Mouse (Mus musculus) CH12.LX (cell line): ENCODE data around the gene Slc22a15. TPM values are rescaled to one million over a fixed set of nuclear protein-coding genes. Genes with fewer than 3 reads are reported as not detected.

Source experiments
- DNase-seq: peaks from one replicate; pipeline ENCODE4 v3.0.0-alpha.2; 2013; ENCODE audit errors: extremely low read depth
- H3K27ac ChIP-seq: 2 replicates; pipeline ENCODE4 v1.5.1; 2012; ENCODE audit warnings: low read depth, mild to moderate bottlenecking, control low read depth, moderate library complexity; ENCODE audit not compliant: insufficient read depth
- H3K27me3 ChIP-seq: replicated peaks from 2 replicates; pipeline ENCODE3; 2012; ENCODE audit warnings: inconsistent platforms
- H3K36me3 ChIP-seq, 2 experiments: replicated peaks in 1 of 2; 2 replicates each; pipeline versions ENCODE3 to v1.6.1; 2012; ENCODE audit warnings: inconsistent platforms in 1 of 2, low read length in 1 of 2, mild to moderate bottlenecking in 1 of 2, mixed read lengths in 1 of 2, moderate library complexity in 1 of 2; ENCODE audit not compliant: control insufficient read depth in 1 of 2, insufficient read depth in 1 of 2
- H3K4me1 ChIP-seq, 2 experiments: 2 replicates each; pipeline ENCODE4 v1.6.1; 2012; ENCODE audit warnings: inconsistent platforms in 1 of 2, moderate library complexity in 1 of 2; ENCODE audit not compliant: insufficient read depth in 2 of 2, control insufficient read depth in 1 of 2
- H3K4me2 ChIP-seq: 2 replicates; pipeline ENCODE4 v1.6.1; 2012; ENCODE audit warnings: low read depth, mild to moderate bottlenecking, control low read depth; ENCODE audit not compliant: poor library complexity, insufficient read depth, severe bottlenecking
- H3K4me3 ChIP-seq, 3 experiments: fragments of 150-350 bp in 1 of 3; sonication (generic) in 1 of 3; replicated peaks in 1 of 3; 2 replicates each; pipeline versions ENCODE3 to v1.5.1; 2011 to 2012; ENCODE audit warnings: low read depth in 2 of 3, low read length in 2 of 3, mild to moderate bottlenecking in 2 of 3, moderate library complexity in 2 of 3, control low read depth in 1 of 3, improper control_type of control experiment in 1 of 3, inconsistent platforms in 1 of 3, mixed read lengths in 1 of 3; ENCODE audit not compliant: poor library complexity in 1 of 3
- H3K79me2 ChIP-seq: replicated peaks from 2 replicates; pipeline ENCODE4 v1.6.1; 2012; ENCODE audit warnings: mild to moderate bottlenecking, moderate library complexity; ENCODE audit not compliant: control insufficient read depth, poor library complexity, insufficient read depth, severe bottlenecking; ENCODE audit errors: extremely low read depth
- H3K9ac ChIP-seq: 2 replicates; pipeline ENCODE4 v1.6.1; 2012; ENCODE audit warnings: low read depth, mild to moderate bottlenecking, control low read depth, moderate library complexity; ENCODE audit not compliant: insufficient read depth
- H3K9me3 ChIP-seq: replicated peaks from 2 replicates; pipeline ENCODE3; 2012; ENCODE audit warnings: low read length, inconsistent platforms, mixed read lengths
- BHLHE40 ChIP-seq: IDR thresholded peaks from 2 replicates; pipeline ENCODE4 v1.6.1; 2011; ENCODE audit warnings: mild to moderate bottlenecking, low read depth, low read length, improper control_type of control experiment
- CHD1 ChIP-seq: IDR thresholded peaks from 2 replicates; pipeline ENCODE4 v1.6.1; 2012; ENCODE audit warnings: low read depth, low read length, improper control_type of control experiment, inconsistent platforms
- CTCF ChIP-seq, 2 experiments: IDR thresholded peaks in 1 of 2; conservative IDR thresholded peaks in 1 of 2; 2 replicates each; pipeline ENCODE4 v1.5.1; 2011 to 2012; ENCODE audit warnings: low read depth in 2 of 2, low read length in 2 of 2, improper control_type of control experiment in 1 of 2, inconsistent platforms in 1 of 2, mild to moderate bottlenecking in 1 of 2, moderate library complexity in 1 of 2
- E2F4 ChIP-seq: IDR thresholded peaks from 2 replicates; pipeline ENCODE4 v1.6.1; 2011; ENCODE audit warnings: low read depth, low read length, improper control_type of control experiment; ENCODE audit not compliant: insufficient replicate concordance
- ELF1 ChIP-seq: IDR thresholded peaks from 2 replicates; pipeline ENCODE4 v1.6.1; 2014; ENCODE audit warnings: low read depth, mild to moderate bottlenecking, inconsistent platforms, low read length, improper control_type of control experiment
- EP300 ChIP-seq: IDR thresholded peaks from 2 replicates; pipeline ENCODE4 v1.6.1; 2011; ENCODE audit warnings: low read length, improper control_type of control experiment
- HCFC1 ChIP-seq: IDR thresholded peaks from 2 replicates; pipeline ENCODE4 v1.6.1; 2012; ENCODE audit warnings: low read depth, mild to moderate bottlenecking, inconsistent platforms, low read length, improper control_type of control experiment
- IRF4 ChIP-seq: IDR thresholded peaks from 2 replicates; pipeline ENCODE4 v1.6.1; 2014; ENCODE audit warnings: low read depth, mild to moderate bottlenecking, inconsistent platforms, low read length, improper control_type of control experiment
- JUN ChIP-seq: IDR thresholded peaks from 2 replicates; pipeline ENCODE4 v1.6.1; 2011; ENCODE audit warnings: low read depth, mild to moderate bottlenecking, low read length, improper control_type of control experiment, moderate library complexity; ENCODE audit not compliant: insufficient read depth
- JUND ChIP-seq: conservative IDR thresholded peaks from 2 replicates; pipeline ENCODE4 v1.6.1; 2011; ENCODE audit warnings: low read depth, low read length, improper control_type of control experiment
- MAFK ChIP-seq: IDR thresholded peaks from 2 replicates; pipeline ENCODE4 v1.6.1; 2011; ENCODE audit warnings: low read length, improper control_type of control experiment; ENCODE audit not compliant: insufficient replicate concordance
- MAX ChIP-seq: IDR thresholded peaks from 2 replicates; pipeline ENCODE4 v1.6.1; 2011; ENCODE audit warnings: low read length, improper control_type of control experiment
- MAZ ChIP-seq: IDR thresholded peaks from 2 replicates; pipeline ENCODE4 v1.6.1; 2012; ENCODE audit warnings: low read depth, mild to moderate bottlenecking, inconsistent platforms, low read length, improper control_type of control experiment, moderate library complexity
- MEF2A ChIP-seq: IDR thresholded peaks from 2 replicates; pipeline ENCODE4 v1.6.1; 2014; ENCODE audit warnings: low read depth, mild to moderate bottlenecking, inconsistent platforms, low read length, improper control_type of control experiment, borderline replicate concordance
- NRF1 ChIP-seq: IDR thresholded peaks from 2 replicates; pipeline ENCODE4 v1.6.1; 2014; ENCODE audit warnings: low read depth, mild to moderate bottlenecking, inconsistent platforms, low read length, improper control_type of control experiment, moderate library complexity
- POLR2A ChIP-seq: IDR thresholded peaks from 2 replicates; pipeline ENCODE4 v1.6.1; 2011; ENCODE audit warnings: low read depth, mild to moderate bottlenecking, improper control_type of control experiment, low read length
- POLR2AphosphoS2 ChIP-seq: IDR thresholded peaks from 2 replicates; pipeline ENCODE4 v1.6.1; 2011; ENCODE audit warnings: low read depth, low read length, improper control_type of control experiment
- RAD21 ChIP-seq: IDR thresholded peaks from 2 replicates; pipeline ENCODE4 v1.6.1; 2011; ENCODE audit warnings: low read depth, mild to moderate bottlenecking, low read length, improper control_type of control experiment, moderate library complexity
- SMC3 ChIP-seq: IDR thresholded peaks from 2 replicates; pipeline ENCODE4 v1.6.1; 2011; ENCODE audit warnings: low read depth, low read length, improper control_type of control experiment
- TCF12 ChIP-seq: IDR thresholded peaks from 2 replicates; pipeline ENCODE4 v1.6.1; 2014; ENCODE audit warnings: low read depth, mild to moderate bottlenecking, inconsistent platforms, low read length, improper control_type of control experiment
- USF1 ChIP-seq: IDR thresholded peaks from 2 replicates; pipeline ENCODE4 v1.6.1; 2014; ENCODE audit warnings: low read depth, mild to moderate bottlenecking, inconsistent platforms, low read length, improper control_type of control experiment
- USF2 ChIP-seq: conservative IDR thresholded peaks from 2 replicates; pipeline ENCODE4 v1.6.1; 2011; ENCODE audit warnings: low read depth, low read length, improper control_type of control experiment
- ZKSCAN1 ChIP-seq: IDR thresholded peaks from 2 replicates; pipeline ENCODE4 v1.6.1; 2012; ENCODE audit warnings: low read depth, inconsistent platforms, low read length, improper control_type of control experiment, borderline replicate concordance
- dilution Hi-C: fragments of 300-500 bp; cut with MboI; formaldehyde crosslinking; loops from 2 replicates; pipeline ENCODE4 v1.14.3; 2020; ENCODE audit warnings: low sequenced_read_pairs; ENCODE audit not compliant: extremely low pct_unique_long_range_greater_than_20kb, extremely low pct_ligation_motif_present
- in situ Hi-C: fragments of 300-500 bp; cut with MboI; formaldehyde crosslinking; loops from 3 replicates; pipeline ENCODE4 v1.14.3; 2019; ENCODE audit warnings: low sequenced_read_pairs, low pct_ligation_motif_present, low pct_unique_long_range_greater_than_20kb, mixed read lengths
- polyA plus RNA-seq: library from polyadenylated mRNA; unstranded; fragments of >175 nt; gene quantifications from 2 replicates; pipeline ENCODE4 v1.2.1, GENCODE M21; 2012; ENCODE audit warnings: low read depth; ENCODE audit not compliant: insufficient read length
- total RNA-seq, 2 experiments: library from RNA; depleted of rRNA; stranded (reverse); fragments of 300-350 nt in 1 of 2; fragments of >200 nt in 1 of 2; gene quantifications; 2 replicates each; pipeline ENCODE4 v1.2.3; 2012 to 2014

Slc22a15 gene
- total and polyA plus RNA-seq, 3 experiments, result 1.8 to 7.6 (median 4.5) TPM

DNA sequence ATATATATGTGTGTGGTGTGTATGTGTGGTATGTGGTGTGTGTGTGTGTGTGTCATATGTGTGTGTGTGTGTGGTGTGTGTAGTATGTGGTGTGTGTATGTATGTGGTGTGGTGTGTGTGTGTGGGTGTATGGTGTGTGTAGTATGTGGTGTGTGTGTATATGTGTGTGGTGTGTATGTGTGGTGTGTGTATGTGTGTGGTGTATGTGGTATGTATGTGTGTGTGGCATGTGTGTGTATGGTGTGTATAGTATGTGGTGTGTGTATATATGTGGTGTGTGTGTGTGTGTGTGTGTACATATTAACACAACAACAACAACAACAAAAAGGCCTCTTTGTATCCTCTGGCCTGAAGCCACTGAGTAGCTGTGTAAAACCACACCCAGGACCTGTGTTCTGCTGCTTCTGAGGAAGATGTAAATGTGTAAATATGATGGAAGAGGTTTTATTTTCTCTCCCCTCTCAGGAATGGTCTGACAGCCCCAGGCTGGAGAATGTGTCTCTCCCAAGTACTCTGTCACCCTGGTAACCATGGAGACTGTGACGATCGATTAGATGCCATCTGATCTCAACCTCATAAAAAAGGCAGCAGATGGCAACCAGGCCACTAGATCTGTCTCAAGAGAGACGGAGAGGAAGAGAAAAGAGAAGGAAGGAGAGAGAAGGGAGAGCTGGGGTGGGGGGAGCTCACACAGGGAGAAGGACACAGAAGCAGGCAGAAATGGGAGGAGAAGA lies 42.7 kb upstream of the Slc22a15 start:
- Histone ChIP-seq H3K4me2 (no peak overlapping the region), H3K36me3 (no peaks in the 10 kb centered on the region), H3K4me3 (no peak overlapping the region), H3K27me3 (no peaks in the 10 kb centered on the region), H3K9ac (no peak overlapping the region), H3K4me1 (no peaks in the 10 kb centered on the region), H3K27ac (no peak overlapping the region), H3K9me3 (no peaks in the 10 kb centered on the region), H3K79me2 (no peaks in the 10 kb centered on the region)
- in situ Hi-C loops, result no loop called here
- TF ChIP-seq SMC3, result no peak
- no peak for TF ChIP-seq ELF1
- no peak for TF ChIP-seq CHD1
- no peak for TF ChIP-seq BHLHE40
- no peak for TF ChIP-seq USF2
- TF ChIP-seq EP300, result no peak
- TF ChIP-seq MAZ, result no peak
- no peak for TF ChIP-seq POLR2A
- no peak for TF ChIP-seq RAD21
- TF ChIP-seq MAFK, result no peak
- TF ChIP-seq MAX, result no peak
- no peak for TF ChIP-seq CTCF (conservative IDR thresholded peaks at IDR 0.05 in 1 of 2, IDR thresholded peaks at IDR 0.05 in 1 of 2; ENCODE audit: low read depth in 2 of 2, low read length in 2 of 2)
- TF ChIP-seq JUN, result no peak
- TF ChIP-seq IRF4, result no peak
- no peak for TF ChIP-seq MEF2A
- TF ChIP-seq NRF1, result no peak
- no peak for TF ChIP-seq POLR2AphosphoS2
- DNase-seq, result no peak
- dilution Hi-C loops, result no loop called here

DNA sequence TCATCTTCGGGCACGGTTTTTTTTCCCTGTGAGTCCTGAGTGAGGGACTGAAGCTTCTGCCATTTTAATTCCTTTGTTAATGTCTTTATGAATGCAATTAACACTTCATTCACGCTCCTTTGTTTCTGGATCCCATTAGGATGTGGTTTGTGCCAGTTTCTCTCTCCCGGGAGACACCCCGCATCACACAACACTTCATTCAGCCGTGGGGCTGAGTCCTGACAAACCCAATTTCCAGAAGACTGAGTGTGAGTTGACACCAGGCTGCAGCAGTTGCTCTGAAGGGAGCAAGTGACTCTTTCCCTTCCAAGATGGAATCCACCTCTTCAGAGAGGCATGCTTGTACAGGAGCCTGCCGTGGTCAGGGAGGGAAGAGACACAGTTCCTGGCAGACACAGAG lies 40.1 kb upstream of the Slc22a15 start:
- H3K36me3 ChIP-seq, result no peaks in the 10 kb centered on the region
- H3K27me3 ChIP-seq, result no peaks in the 10 kb centered on the region
- H3K9ac ChIP-seq, result no peak overlapping the region
- H3K4me1 ChIP-seq, result no peaks in the 10 kb centered on the region
- H3K79me2 ChIP-seq, result no peaks in the 10 kb centered on the region
- no peak overlapping the region for H3K27ac ChIP-seq
- dilution Hi-C loops (no loop called here), in situ Hi-C loops (no loop called here)
- no peak for DNase-seq
- TF ChIP-seq E2F4 (no peak), IRF4 (no peak), CTCF (conservative IDR thresholded peaks at IDR 0.05 in 1 of 2, IDR thresholded peaks at IDR 0.05 in 1 of 2; ENCODE audit: low read depth in 2 of 2, low read length in 2 of 2) (no peak), ELF1 (no peak), ZKSCAN1 (no peak), JUND (no peak), CHD1 (no peak), HCFC1 (no peak), USF1 (no peak), USF2 (no peak), TCF12 (no peak)
- no peak overlapping the region for H3K4me2 ChIP-seq
- H3K4me3 ChIP-seq, result no peak overlapping the region
- no peaks in the 10 kb centered on the region for H3K9me3 ChIP-seq
